Mouse (Mus musculus) cerebellum, postnatal 4 days (tissue): Measurements from ENCODE around the gene Fam84a.
A peak's percentile ranks its signal among the peaks of the same experiment; 100 is the strongest.

Experiments
- DNase-seq, 2 experiments: peaks; one replicate each; pipeline ENCODE4 v3.0.0; 2022; ENCODE audit warnings: low spot score in 2 of 2, mixed read lengths in 1 of 2

The Fam84a gene

GRCm38 (mm10) chr12:14151921-14152320 is at the start of gene Fam84a:
Fam84a (minus strand) TSS chr12:14152054.
- peak; percentile 91 to 95 for DNase-seq

GRCm38 (mm10) chr12:14195479-14195878 is 43.6 kb upstream of the Fam84a start:
- DNase-seq: no peak

GRCm38 (mm10) chr12:14186689-14187195 is 34.9 kb upstream of the Fam84a start:
- DNase-seq: no peak

- peak in 1 of 2 experiments; percentile 18 for DNase-seq
Observed at GRCm38 (mm10) chr12:14165713-14166112, 13.9 kb upstream of the Fam84a start.

GRCm38 (mm10) chr12:14164936-14165335 is 13.1 kb upstream of the Fam84a start:
- DNase-seq: no peak

- peak in 1 of 2 experiments; percentile 32 for DNase-seq
Observed at GRCm38 (mm10) chr12:14152426-14152825, 572 bp upstream of the Fam84a start.

GRCm38 (mm10) chr12:14150936-14151631 is 770 bp downstream of the Fam84a start:
- peak; percentile 16 to 21 for DNase-seq

- peak; percentile 27 to 37 for DNase-seq
Observed at GRCm38 (mm10) chr12:14150568-14150909, 1.3 kb downstream of the Fam84a start.

GRCm38 (mm10) chr12:14149843-14150567 is 1.8 kb downstream of the Fam84a start:
- DNase-seq: peak; percentile 52 to 75

GRCm38 (mm10) chr12:14149022-14149842 is 2.6 kb downstream of the Fam84a start:
- DNase-seq: peak; percentile 2 to 24

GRCm38 (mm10) chr12:14137046-14137445 is 14.8 kb downstream of the Fam84a start:
- DNase-seq: no peak

GRCm38 (mm10) chr12:14114730-14115129 is 37.1 kb downstream of the Fam84a start:
- no peak for DNase-seq

- DNase-seq: no peak
Observed at GRCm38 (mm10) chr12:14096944-14097343, 54.9 kb downstream of the Fam84a start.
